Mouse (Mus musculus) olfactory bulb, adult 2 months (tissue): Measurements from ENCODE around the gene Frmd4a. TPM values are rescaled to one million over a fixed set of nuclear protein-coding genes. Genes with fewer than 3 reads are reported as not detected.

Experiments used
- H3K27ac ChIP-seq: fragments of 200-500 bp; 2 replicates; pipeline ENCODE4 v1.5.1; 2012; ENCODE audit warnings: low read depth, low read length; ENCODE audit not compliant: insufficient read depth
- H3K4me1 ChIP-seq: fragments of 200-500 bp; 2 replicates; pipeline ENCODE4 v1.6.1; 2012; ENCODE audit warnings: low read length; ENCODE audit not compliant: control insufficient read depth, insufficient read depth
- H3K4me3 ChIP-seq: fragments of 200-500 bp; 2 replicates; pipeline ENCODE4 v1.5.1; 2012; ENCODE audit warnings: mild to moderate bottlenecking, low read depth, low read length, moderate library complexity; ENCODE audit not compliant: insufficient read depth
- CTCF ChIP-seq: fragments of 200-500 bp; IDR thresholded peaks from 2 replicates; pipeline ENCODE4 v1.5.1; 2012; ENCODE audit warnings: low read depth, mild to moderate bottlenecking, low read length, moderate library complexity; ENCODE audit not compliant: insufficient read depth
- POLR2A ChIP-seq: fragments of 200-500 bp; IDR thresholded peaks from 2 replicates; pipeline ENCODE4 v1.6.1; 2012; ENCODE audit warnings: mild to moderate bottlenecking, low read depth, low read length, moderate library complexity; ENCODE audit not compliant: insufficient read depth
- WGBS: fragments of 180-500 bp; shearing (Covaris S2); methylation state at CpG from one replicate; pipeline ENCODE4 v1.1.7; 2018; 5-methylcytosine and 5-hydroxymethylcytosine counted together
- polyA plus RNA-seq: library from polyadenylated mRNA; stranded (reverse); fragments of >200 nt; gene quantifications from 2 replicates; pipeline ENCODE4 v1.2.4, GENCODE M21; 2012; ENCODE audit warnings: low replicate concordance; ENCODE audit not compliant: missing spikeins, insufficient read depth, insufficient read length

The Frmd4a gene
- polyA plus RNA-seq, 1 experiment: not detected

- no peak overlapping the region for H3K4me3 ChIP-seq
- no peak for TF ChIP-seq POLR2A
- no peak for TF ChIP-seq CTCF
- 74% methylated on average over 7 of the region's 7 CpGs for WGBS
Measured at GRCm38 (mm10) chr2:4438739-4439138, 421.2 kb downstream of the Frmd4a start.

GRCm38 (mm10) chr2:4439909-4440308, 422.4 kb downstream of the Frmd4a start:
- Histone ChIP-seq H3K27ac (no peak overlapping the region), H3K4me1 (peaks cover 11% of the 10 kb centered on the region), H3K4me3 (no peak overlapping the region)
- TF ChIP-seq POLR2A (no peak), CTCF (no peak)
- WGBS: 89% methylated on average over 4 of the region's 4 CpGs

More at GRCm38 (mm10) chr2:4438739-4439138, 421.2 kb downstream of the Frmd4a start:
- Histone ChIP-seq H3K27ac (no peak overlapping the region), H3K4me1 (peaks cover 11% of the 10 kb centered on the region)

GRCm38 (mm10) chr2:4441840-4442239, 424.3 kb downstream of the Frmd4a start:
- TF ChIP-seq POLR2A (no peak), CTCF (no peak)
- H3K4me1 ChIP-seq: peaks cover 14% of the 10 kb centered on the region
- WGBS: 93% methylated on average over 4 of the region's 4 CpGs
- no peak overlapping the region for H3K4me3 ChIP-seq
- H3K27ac ChIP-seq: no peak overlapping the region

- WGBS: 94% methylated on average over 3 of the region's 3 CpGs
- no peak for TF ChIP-seq CTCF
- no peak for TF ChIP-seq POLR2A
- Histone ChIP-seq H3K27ac (no peak overlapping the region), H3K4me1 (peaks cover 12% of the 10 kb centered on the region), H3K4me3 (no peak overlapping the region)
Measured at GRCm38 (mm10) chr2:4444740-4445139, 427.2 kb downstream of the Frmd4a start.

GRCm38 (mm10) chr2:4445629-4446400, 428.3 kb downstream of the Frmd4a start:
- no peak for TF ChIP-seq POLR2A
- no peak for TF ChIP-seq CTCF
- Histone ChIP-seq H3K4me1 (peaks cover 17% of the 10 kb centered on the region), H3K4me3 (no peak overlapping the region), H3K27ac (0 out of 2 replicates have a peak overlapping the region, but pooled peaks have one; percentile 0)
- 33% methylated on average over 10 of the region's 10 CpGs for WGBS

GRCm38 (mm10) chr2:4449860-4450480, 432.5 kb downstream of the Frmd4a start:
- TF ChIP-seq CTCF (no peak), POLR2A (no peak)
- no peak overlapping the region for H3K4me3 ChIP-seq
- 66% methylated on average over 12 of the region's 12 CpGs for WGBS
- H3K4me1 ChIP-seq: peaks cover 23% of the 10 kb centered on the region
- no peak overlapping the region for H3K27ac ChIP-seq

- Histone ChIP-seq H3K4me3 (no peak overlapping the region), H3K27ac (no peak overlapping the region), H3K4me1 (peaks cover 15% of the 10 kb centered on the region)
- no peak for TF ChIP-seq POLR2A
- WGBS: 67% methylated on average over 12 of the region's 12 CpGs
Measured at GRCm38 (mm10) chr2:4452590-4453400, 435.3 kb downstream of the Frmd4a start.

GRCm38 (mm10) chr2:4455097-4456025, 437.8 kb downstream of the Frmd4a start:
- H3K27ac ChIP-seq: no peak overlapping the region
- 80% methylated on average over 11 of the region's 11 CpGs for WGBS
- H3K4me1 ChIP-seq: peaks cover 11% of the 10 kb centered on the region
- H3K4me3 ChIP-seq: no peak overlapping the region
- no peak for TF ChIP-seq CTCF
- TF ChIP-seq POLR2A: no peak
